Mouse (Mus musculus) liver, embryonic 16.5 days (tissue): Measurements from ENCODE around the gene Dmc1. TPM values are rescaled to one million over a fixed set of nuclear protein-coding genes. Genes with fewer than 3 reads are reported as not detected.
A peak's percentile ranks its signal among the peaks of the same experiment; 100 is the strongest.

Experiments used
- ATAC-seq: fragments of 200-750 bp; cut with Nextera tagmentation; 2 replicates; pipeline ENCODE4 v1.8.0; 2017; ENCODE audit warnings: low read depth, mild to moderate bottlenecking, moderate number of reproducible peaks, moderate library complexity
- H3K27ac ChIP-seq: fragments of 300-500 bp; sonication (generic); 2 replicates; pipeline ENCODE4 v1.5.1; 2014; ENCODE audit warnings: mild to moderate bottlenecking, low read length
- H3K27me3 ChIP-seq: fragments of 300-500 bp; sonication (generic); 2 replicates; pipeline ENCODE4 v1.6.1; 2014; ENCODE audit warnings: low read depth, low read length, mixed read lengths; ENCODE audit not compliant: control insufficient read depth, insufficient read depth
- H3K36me3 ChIP-seq: fragments of 300-500 bp; sonication (generic); 2 replicates; pipeline ENCODE4 v1.6.1; 2014; ENCODE audit warnings: mild to moderate bottlenecking; ENCODE audit not compliant: control insufficient read depth, insufficient read depth
- H3K4me1 ChIP-seq: fragments of 300-500 bp; sonication (generic); 2 replicates; pipeline ENCODE4 v1.6.1; 2014; ENCODE audit warnings: low read depth, low read length, mixed read lengths; ENCODE audit not compliant: control insufficient read depth
- H3K4me2 ChIP-seq: fragments of 300-500 bp; sonication (generic); 2 replicates; pipeline ENCODE4 v1.6.1; 2014; ENCODE audit warnings: low read depth, low read length, mixed read lengths
- H3K4me3 ChIP-seq: fragments of 300-500 bp; sonication (generic); 2 replicates; pipeline ENCODE4 v1.5.1; 2014; ENCODE audit warnings: low read depth, mild to moderate bottlenecking, low read length
- H3K9ac ChIP-seq: fragments of 300-500 bp; sonication (generic); 2 replicates; pipeline ENCODE4 v1.6.1; 2014; ENCODE audit warnings: low read depth, low read length
- H3K9me3 ChIP-seq: fragments of 300-500 bp; sonication (generic); replicated peaks from 2 replicates; pipeline ENCODE4 v1.6.1; 2016; ENCODE audit warnings: low read length; ENCODE audit not compliant: control insufficient read depth
- WGBS: fragments of 180-500 bp; shearing (Covaris S2); extraction: QIAGEN DNeasy Blood & Tissue Kit; methylation state at CpG from one replicate; pipeline ENCODE4 v1.1.7; 2014; ENCODE audit not compliant: insufficient replicate concordance; 5-methylcytosine and 5-hydroxymethylcytosine counted together
- polyA plus RNA-seq: library from polyadenylated mRNA; unstranded; fragments of >200 nt; fragmentation: Nextera tagmentation; extraction: Ambion mirVana; gene quantifications from 2 replicates; pipeline ENCODE4 v1.2.1, GENCODE M21; 2015

The Dmc1 gene
- polyA plus RNA-seq, 1 experiment from 2014 or later: 0.25 TPM

DNA sequence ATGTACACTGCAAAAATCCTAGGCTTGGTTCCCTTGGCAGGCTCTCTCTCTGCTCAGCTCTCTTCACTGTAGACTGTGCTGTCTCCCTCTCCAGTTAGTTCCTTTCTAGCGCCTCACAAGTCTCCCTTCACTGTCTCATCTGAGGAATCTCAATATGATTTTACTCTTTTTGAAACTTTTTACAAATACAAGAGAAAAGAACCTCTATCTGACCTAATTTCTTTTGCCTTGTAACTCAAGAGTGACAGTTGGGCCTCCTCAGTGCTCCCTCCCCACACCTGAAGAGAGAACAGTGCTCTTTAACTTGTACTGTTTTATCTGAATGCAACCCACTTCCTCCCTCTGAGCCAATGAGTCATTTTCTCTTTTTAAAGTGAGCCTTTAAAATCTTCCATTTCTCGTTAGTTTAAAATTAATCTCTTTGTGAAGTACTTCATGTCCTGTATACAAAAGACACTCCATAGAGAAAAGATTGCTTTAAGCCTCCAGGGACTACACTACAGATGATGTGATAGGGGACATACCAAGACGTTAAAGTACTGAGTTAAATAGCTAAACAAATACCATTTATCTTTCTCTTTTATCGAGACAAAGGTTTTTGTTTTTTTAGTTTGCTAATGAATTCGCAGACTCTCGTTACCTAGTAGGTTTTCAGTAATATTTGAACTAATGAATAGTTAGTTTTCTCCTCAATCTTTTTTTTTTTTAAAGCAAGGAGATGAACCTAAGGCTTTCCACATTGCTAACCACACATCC, 27.1 kb downstream of the Dmc1 start:
- no peak for ATAC-seq
- Histone ChIP-seq H3K4me2 (no peak overlapping the region), H3K9ac (no peak overlapping the region), H3K9me3 (no peaks in the 10 kb centered on the region), H3K4me3 (no peak overlapping the region), H3K27ac (no peak overlapping the region), H3K4me1 (no peaks in the 10 kb centered on the region), H3K36me3 (no peaks in the 10 kb centered on the region), H3K27me3 (no peaks in the 10 kb centered on the region)
- 36% methylated on average over 6 of the region's 6 CpGs for WGBS

DNA sequence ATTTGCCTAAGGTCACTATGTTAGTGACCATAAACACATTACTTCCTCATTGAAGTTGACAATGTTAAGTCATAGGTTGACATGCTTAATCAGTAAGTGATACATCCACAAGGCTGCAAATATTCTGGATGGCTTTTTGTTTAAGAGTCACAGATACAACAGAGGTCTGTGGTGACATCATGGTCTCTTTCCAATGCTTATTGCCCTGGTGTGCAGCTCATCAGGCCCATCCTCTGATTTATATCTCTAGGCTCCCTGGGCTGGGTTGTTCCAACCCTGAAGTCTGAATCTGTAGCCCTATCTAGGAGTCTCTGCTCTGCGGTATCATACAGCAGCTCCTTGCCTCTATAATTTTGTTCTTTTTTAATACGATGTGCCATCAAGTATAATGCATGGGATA, 28.0 kb downstream of the Dmc1 start:
- no peak overlapping the region for H3K4me3 ChIP-seq

DNA sequence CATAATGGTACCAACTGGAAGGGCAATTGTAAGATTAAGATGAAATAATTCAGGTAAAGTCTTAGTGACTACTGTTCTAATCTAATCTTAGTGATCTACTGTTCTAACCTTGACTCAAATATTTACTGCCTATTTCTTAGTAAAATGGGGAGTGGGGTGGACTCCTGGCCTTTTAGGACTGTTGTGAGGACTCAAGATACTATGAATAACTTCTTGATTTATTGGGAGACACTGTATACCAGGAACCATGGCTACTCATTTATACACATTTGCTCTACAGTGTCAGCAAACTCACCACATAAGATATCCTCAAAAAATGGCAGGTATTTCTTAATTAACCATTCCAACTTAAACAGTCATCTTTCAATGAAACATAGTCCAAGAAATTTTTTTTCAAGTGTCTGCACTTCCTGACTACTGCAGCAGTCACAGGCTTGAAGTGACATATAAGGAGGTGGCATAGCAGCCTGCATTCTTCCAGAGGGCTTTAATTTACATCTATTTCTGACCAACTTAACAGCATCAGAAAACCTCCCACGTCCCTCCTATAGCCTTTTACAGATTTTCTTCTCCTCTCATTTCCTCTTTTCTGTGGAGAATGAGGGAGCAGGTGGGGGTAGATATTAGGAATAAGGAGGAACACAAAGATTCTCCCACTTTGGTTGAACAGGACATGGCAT, 29.2 kb downstream of the Dmc1 start:
- 13% methylated on average over 1 of the region's 1 CpGs for WGBS
- H3K9me3 ChIP-seq: no peaks in the 10 kb centered on the region
- no peaks in the 10 kb centered on the region for H3K36me3 ChIP-seq
- no peaks in the 10 kb centered on the region for H3K27me3 ChIP-seq
- no peak overlapping the region for H3K4me3 ChIP-seq
- no peak overlapping the region for H3K9ac ChIP-seq
- ATAC-seq: no peak
- H3K27ac ChIP-seq: no peak overlapping the region
- H3K4me1 ChIP-seq: no peaks in the 10 kb centered on the region
- no peak overlapping the region for H3K4me2 ChIP-seq

More for the DNA sequence above, 28.0 kb downstream of the Dmc1 start:
- H3K4me2 ChIP-seq: no peak overlapping the region
- 57% methylated on average over 2 of the region's 2 CpGs for WGBS
- no peaks in the 10 kb centered on the region for H3K4me1 ChIP-seq
- H3K27ac ChIP-seq: no peak overlapping the region
- no peaks in the 10 kb centered on the region for H3K9me3 ChIP-seq
- H3K9ac ChIP-seq: no peak overlapping the region
- H3K36me3 ChIP-seq: no peaks in the 10 kb centered on the region
- no peak for ATAC-seq
- H3K27me3 ChIP-seq: no peaks in the 10 kb centered on the region

DNA sequence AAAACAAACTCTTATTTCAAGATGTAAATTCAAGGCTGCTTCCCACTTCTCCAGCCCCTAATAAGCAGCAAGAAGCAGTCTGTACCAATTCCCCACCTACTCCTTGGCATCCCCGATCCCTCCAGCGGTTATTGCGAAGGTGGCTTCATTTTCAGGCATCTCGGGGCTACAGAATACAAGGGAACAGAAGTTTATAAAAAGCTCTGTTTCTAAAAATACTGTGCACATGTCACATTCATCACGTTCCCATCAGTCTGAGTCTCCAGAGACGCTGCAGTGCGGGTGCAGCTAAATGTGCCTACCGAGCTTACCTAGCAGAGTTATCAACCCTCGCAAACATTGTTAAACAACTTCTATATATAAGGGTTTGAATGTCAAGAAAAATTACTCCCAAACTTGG, 42.5 kb downstream of the Dmc1 start:
- Histone ChIP-seq H3K9me3 (no peaks in the 10 kb centered on the region), H3K36me3 (no peaks in the 10 kb centered on the region), H3K4me1 (no peaks in the 10 kb centered on the region), H3K27ac (no peak overlapping the region), H3K27me3 (no peaks in the 10 kb centered on the region), H3K4me2 (no peak overlapping the region), H3K9ac (no peak overlapping the region), H3K4me3 (no peak overlapping the region)
- no peak for ATAC-seq
- 55% methylated on average over 9 of the region's 9 CpGs for WGBS

DNA sequence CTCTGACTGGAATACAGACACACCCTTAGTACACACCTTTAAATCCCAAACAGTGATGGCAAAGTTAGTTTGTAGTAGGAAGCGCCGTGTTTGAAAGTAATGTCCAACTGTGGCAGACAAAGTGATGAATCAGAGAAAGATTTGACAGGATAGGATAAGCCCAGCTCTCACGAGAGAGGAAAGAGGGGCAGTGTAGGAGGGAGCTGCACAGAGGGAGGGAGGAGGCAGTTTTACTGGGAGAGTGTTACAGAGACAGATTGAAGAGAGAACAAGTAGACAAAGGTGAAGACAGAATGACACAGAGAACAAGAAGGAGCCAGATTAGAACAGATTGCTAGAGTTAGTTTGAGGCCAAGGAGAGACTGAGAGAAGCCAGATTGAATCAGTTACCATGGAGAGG, 45.3 kb downstream of the Dmc1 start:
- no peak overlapping the region for H3K9ac ChIP-seq
- no peak for ATAC-seq
- no peaks in the 10 kb centered on the region for H3K9me3 ChIP-seq
- H3K4me1 ChIP-seq: no peaks in the 10 kb centered on the region
- no peak overlapping the region for H3K4me3 ChIP-seq
- H3K27ac ChIP-seq: no peak overlapping the region
- H3K4me2 ChIP-seq: no peak overlapping the region
- 53% methylated on average over 3 of the region's 3 CpGs for WGBS
- no peaks in the 10 kb centered on the region for H3K27me3 ChIP-seq
- H3K36me3 ChIP-seq: no peaks in the 10 kb centered on the region

DNA sequence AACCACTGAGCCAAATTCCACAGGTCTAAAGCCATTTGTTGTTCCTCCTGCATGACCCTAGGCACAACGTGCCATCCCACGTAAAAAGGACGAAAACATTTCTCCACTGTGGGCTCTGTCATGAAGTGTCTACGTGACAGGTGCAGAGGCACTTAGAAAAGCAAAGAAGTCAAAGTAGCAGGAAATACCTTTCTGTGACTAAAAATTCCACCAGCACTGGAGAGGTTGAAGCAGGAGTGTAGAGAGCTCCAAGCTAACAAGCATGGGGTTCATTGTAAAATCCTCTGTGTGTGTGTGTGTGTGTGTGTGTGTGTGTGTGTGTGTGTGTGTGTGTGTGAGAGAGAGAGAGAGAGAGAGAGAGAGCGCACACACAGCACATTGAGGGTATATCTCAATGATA, 52.3 kb downstream of the Dmc1 start:
- H3K36me3 ChIP-seq: no peaks in the 10 kb centered on the region
- no peak overlapping the region for H3K9ac ChIP-seq
- H3K4me3 ChIP-seq: no peak overlapping the region
- 63% methylated on average over 5 of the region's 5 CpGs for WGBS
- H3K27me3 ChIP-seq: peaks cover 9% of the 10 kb centered on the region; the same call in 1 of the 2 replicates
- no peaks in the 10 kb centered on the region for H3K9me3 ChIP-seq
- no peak overlapping the region for H3K4me2 ChIP-seq
- no peak for ATAC-seq
- H3K27ac ChIP-seq: no peak overlapping the region
- H3K4me1 ChIP-seq: no peaks in the 10 kb centered on the region; the same call in 1 of the 2 replicates

DNA sequence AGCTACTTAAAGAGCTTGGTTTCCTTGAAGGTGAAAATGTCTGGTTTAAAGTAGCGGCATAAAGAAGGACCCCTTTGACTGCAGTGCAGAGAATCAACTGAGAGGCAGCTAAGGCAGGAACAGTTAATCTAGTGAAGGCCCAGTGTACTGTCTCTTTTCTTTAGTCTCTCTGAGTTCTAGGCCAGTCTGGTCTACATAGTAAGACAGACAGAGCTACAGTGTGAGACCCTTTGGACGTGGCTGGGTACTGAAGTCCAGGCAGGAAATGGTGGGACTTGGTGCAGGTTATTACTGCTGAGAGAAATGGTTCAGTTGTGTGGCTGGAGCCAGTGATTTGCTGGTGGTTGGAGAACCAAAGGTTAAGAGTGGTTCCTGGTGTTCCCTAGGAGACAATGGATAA, 56.7 kb downstream of the Dmc1 start:
- ATAC-seq: no peak
- peaks cover 22% of the 10 kb centered on the region for H3K4me1 ChIP-seq
- H3K9ac ChIP-seq: no peak overlapping the region
- no peaks in the 10 kb centered on the region for H3K9me3 ChIP-seq
- peaks cover 9% of the 10 kb centered on the region; the same call in 1 of the 2 replicates for H3K27me3 ChIP-seq
- no peak overlapping the region for H3K27ac ChIP-seq
- no peak overlapping the region for H3K4me2 ChIP-seq
- WGBS: 74% methylated on average over 2 of the region's 2 CpGs
- peaks cover 9% of the 10 kb centered on the region for H3K36me3 ChIP-seq
- H3K4me3 ChIP-seq: no peak overlapping the region

DNA sequence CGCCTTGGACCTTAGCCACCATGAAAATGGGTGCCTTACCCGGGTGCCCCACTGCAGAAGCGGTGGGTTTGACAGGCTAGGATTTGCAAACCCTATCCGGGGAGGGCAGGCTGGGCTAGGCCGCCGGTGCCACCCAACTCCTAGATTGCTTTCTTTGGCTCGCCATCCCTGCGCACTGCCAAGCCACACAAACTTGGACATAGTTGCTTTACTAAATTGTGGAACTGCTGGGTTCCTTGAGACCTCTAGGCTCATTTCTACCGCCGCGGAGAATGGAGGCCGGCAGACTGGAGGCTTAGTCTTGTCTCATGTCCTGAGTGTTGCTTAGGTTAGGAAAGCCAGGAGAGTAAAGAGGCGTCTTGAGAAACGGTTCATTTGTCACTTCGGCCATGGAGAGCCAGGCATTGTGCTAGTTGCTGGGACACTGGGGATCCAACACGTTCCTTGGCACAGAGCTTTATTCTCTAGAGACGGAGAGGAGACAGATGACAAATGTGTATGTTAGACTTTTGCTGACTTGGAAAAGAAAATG, 57.6 kb downstream of the Dmc1 start:
- Histone ChIP-seq H3K27ac (peak overlapping the region; percentile 98), H3K4me3 (peak overlapping the region; percentile 92), H3K27me3 (peaks cover 8% of the 10 kb centered on the region; the same call in 1 of the 2 replicates), H3K4me1 (peaks cover 22% of the 10 kb centered on the region), H3K4me2 (peak overlapping the region; percentile 89), H3K9ac (peak overlapping the region; percentile 98), H3K36me3 (peaks cover 18% of the 10 kb centered on the region), H3K9me3 (no peaks in the 10 kb centered on the region)
- 79% methylated on average over 17 of the region's 17 CpGs for WGBS
- no peak for ATAC-seq
